ENCODE assay signal across 14 mouse cellular contexts in genomic region chr13:75691625-75692024, GRCm38 (mm10).
"Had no signal": no experiment of that assay in that cellular context is flagged by ENCODE, and none has a peak within 500 bp of the region (broad histone marks: within the 10 kb centered on the region; RNA-seq: fewer than 3 reads in every experiment).

No protein-coding gene starts in this region.

- H3K36me3 ChIP-seq: neural tube, embryonic 12.5 days; neural tube, embryonic 13.5 days; stomach, embryonic 15.5 days had no signal

- H3K9ac ChIP-seq: neural tube, embryonic 12.5 days; neural tube, embryonic 13.5 days; stomach, embryonic 15.5 days had no signal

- DNase-seq: right cerebral cortex, adult 18-20 months; right cerebral cortex, postnatal 14 days; right cerebral cortex, postnatal 25 days; right cerebral cortex, postnatal 4 days; thymus, adult 18-20 months; thymus, adult 2 months; thymus, postnatal 14 days; thymus, postnatal 25 days; thymus, postnatal 36 days; thymus, postnatal 4 days had no signal

- H3K27ac ChIP-seq: neural tube, embryonic 12.5 days; neural tube, embryonic 13.5 days; stomach, embryonic 15.5 days; stomach, postnatal 0 days had no signal

- H3K4me1 ChIP-seq: neural tube, embryonic 12.5 days; neural tube, embryonic 13.5 days; stomach, embryonic 15.5 days had no signal

- H3K27me3 ChIP-seq: neural tube, embryonic 12.5 days; neural tube, embryonic 13.5 days; stomach, embryonic 15.5 days had no signal

- H3K4me3 ChIP-seq: neural tube, embryonic 12.5 days; neural tube, embryonic 13.5 days; stomach, embryonic 15.5 days had no signal

- H3K4me2 ChIP-seq: neural tube, embryonic 12.5 days; neural tube, embryonic 13.5 days; stomach, embryonic 15.5 days had no signal

- H3K9me3 ChIP-seq: neural tube, embryonic 12.5 days; neural tube, embryonic 13.5 days; stomach, embryonic 15.5 days had no signal
